Mouse (Mus musculus) urinary bladder, postnatal 25 days (tissue): ENCODE measurements at regions not wholly inside any gene's neighbourhood (a gene's known extent, or its start where the extent isn't known, plus 50 kb on each side); places are given as distances from the start of the nearest gene placed in this dataset.

Experiments
- DNase-seq: peaks from one replicate; pipeline ENCODE4 v3.0.0; 2022; ENCODE audit warnings: low spot score

DNA sequence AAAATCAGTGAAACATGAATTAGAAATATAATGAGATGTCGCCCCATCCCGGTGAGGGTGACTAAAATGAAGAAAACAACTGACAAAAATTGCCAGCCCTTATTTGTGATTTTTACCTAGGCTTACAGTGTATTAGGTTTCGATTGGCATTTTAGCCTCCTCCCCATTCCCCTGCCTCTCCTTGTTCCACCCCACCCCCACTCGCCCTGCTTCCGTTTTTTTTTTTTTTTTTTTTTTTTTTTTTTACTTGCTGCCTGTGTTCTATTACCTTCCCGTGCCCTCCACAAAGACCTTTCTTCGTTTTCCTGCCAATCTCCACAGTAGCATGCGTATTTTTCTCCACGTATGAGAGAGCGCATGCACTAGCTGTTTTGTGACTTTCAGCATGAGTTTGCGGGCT lies 435.3 kb upstream of the Gm10131 start:
- no peak for DNase-seq

DNA sequence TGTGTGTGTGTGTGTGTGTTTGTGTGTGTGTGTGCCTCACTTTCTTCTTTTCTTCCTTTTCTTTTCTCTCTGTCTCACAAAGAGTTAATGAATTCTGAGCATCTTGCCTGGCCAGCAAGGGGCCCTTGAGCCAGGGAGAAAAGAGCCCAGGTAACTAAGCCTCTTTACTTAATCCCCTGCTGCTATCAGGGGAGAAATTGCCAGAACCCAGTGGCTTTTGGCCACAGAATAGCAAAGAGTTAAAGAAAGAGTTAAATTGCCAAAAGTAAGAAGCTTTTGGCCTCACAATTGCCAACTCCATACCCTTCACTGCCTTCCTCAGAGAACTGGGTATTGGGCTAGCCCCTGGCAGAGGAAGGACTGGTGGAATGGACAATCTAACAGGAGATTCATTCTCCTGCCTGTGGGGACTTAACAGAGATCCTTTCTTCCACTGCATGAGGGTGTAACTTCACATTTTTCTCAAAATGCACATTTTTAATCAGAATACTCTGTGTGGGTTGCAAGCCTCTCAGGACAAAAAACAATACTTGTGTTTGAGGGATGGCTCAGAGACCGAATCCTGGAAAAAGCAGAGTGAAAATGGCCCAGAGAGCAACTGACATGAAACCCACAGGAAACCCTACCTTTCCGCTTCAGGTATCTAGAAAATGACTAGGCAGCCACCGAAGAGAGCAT lies 431.0 kb upstream of the Gm10131 start:
- DNase-seq: no peak

DNA sequence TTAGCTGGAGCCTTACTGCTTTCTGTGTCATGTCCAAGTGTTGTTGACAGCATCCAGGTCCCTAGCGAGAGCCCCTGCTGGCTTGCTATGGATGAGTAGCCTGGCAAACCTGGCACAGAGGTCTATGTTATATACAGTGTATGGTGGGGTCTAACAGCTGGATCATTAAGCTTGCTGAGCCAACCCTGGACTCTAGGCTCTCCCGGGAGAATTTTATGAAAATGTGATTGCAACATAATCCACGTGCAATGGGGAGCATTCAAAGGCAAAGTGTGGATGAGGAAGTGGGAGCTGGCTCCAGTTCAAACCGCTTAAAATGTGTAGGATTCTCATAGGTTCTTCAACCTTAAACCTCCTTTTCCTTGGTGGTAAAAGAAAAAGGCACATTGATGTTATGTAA lies 427.7 kb upstream of the Gm10131 start:
- DNase-seq: no peak

GRCm38 (mm10) chr8:34535434-34535833 lies 423.9 kb upstream of the Gm10131 start:
- DNase-seq: no peak

DNA sequence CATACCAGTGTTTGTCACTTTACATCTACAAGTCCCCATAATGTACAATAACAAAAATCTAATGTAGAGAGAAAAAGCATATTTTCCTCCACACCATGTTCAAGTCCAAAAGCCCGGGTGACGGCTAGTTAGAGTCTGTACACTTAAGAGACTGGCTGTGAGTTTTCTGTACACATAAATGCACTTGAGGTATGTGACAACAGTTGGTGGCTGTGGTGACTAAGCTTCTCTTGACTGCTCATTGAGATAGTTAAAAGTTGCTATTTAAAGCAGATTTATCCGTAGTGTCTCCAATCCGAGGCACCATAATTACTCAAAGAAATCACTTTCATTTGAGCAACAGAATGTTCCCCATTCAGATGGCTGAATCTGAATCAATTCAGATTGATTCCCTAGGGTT lies 421.9 kb upstream of the Gm10131 start:
- DNase-seq: no peak

- DNase-seq: no peak
These were observed 419.6 kb upstream of the Gm10131 start for GRCm38 (mm10) chr8:34530896-34531679.

DNA sequence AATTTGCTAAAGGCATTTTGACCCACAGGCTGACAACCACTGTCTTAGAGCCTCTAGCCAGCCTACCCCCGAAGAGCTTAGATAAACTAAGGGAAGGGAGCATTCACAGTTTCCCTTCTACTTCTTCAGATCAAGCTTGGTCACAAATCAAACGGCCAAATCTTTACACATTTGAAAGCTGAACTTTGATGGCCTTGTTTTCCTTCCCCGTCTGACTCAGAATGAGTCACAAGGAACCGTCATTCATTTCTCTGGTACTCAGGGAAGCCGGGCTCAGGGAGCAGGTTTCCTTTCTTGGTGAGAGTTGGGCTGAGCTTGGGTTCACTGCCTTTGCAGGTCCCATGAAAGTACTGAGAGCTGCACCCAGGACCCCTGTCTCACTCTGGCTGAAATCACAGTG lies 418.5 kb upstream of the Gm10131 start:
- DNase-seq: peak; percentile 23

- no peak for DNase-seq
These were observed 417.9 kb upstream of the Gm10131 start for GRCm38 (mm10) chr8:34529452-34529851.

- DNase-seq: no peak
These were observed 416.7 kb upstream of the Gm10131 start for GRCm38 (mm10) chr8:34528213-34528612.

GRCm38 (mm10) chr8:34525231-34525630 lies 413.7 kb upstream of the Gm10131 start:
- no peak for DNase-seq

DNA sequence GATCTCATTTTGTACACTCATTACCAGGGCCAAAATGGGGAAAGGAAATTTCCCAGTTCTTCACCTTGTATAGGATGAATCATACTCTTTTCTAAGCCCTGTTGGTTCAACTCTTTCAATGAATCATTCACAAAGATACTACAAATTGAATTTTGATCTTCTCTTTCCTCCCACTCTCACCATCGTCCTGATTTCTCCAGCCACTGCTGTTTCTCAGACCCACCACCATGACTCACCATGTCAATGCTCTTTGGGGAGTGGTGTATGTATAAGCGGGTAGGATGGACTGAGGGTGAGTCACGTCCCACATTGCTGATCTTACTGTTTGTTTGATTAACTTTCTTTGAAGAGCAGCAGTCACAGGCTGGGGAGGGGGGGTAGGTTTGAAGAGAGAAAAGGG lies 412.3 kb upstream of the Gm10131 start:
- no peak for DNase-seq

DNA sequence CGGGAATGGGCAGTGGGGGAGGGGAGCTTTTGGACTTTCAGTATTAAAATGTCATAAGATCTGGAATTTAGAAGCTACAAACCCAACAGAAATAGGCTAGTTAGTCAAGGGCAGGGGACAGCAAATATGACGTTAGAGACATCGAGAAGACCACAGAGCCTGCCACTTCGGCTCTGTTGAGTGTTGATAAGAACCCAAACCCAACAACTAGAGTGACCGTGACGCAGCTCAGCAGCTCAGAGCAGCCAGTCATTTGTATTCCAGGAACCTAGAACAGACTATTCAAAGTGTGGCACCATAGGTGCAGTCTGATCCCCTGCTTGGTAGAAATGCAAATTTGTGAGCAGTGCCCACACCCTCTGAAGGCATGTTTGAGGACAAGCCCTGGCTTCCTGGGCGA lies 409.8 kb upstream of the Gm10131 start:
- no peak for DNase-seq

- DNase-seq: no peak
These were observed 409.1 kb upstream of the Gm10131 start for GRCm38 (mm10) chr8:34520664-34521063.

DNA sequence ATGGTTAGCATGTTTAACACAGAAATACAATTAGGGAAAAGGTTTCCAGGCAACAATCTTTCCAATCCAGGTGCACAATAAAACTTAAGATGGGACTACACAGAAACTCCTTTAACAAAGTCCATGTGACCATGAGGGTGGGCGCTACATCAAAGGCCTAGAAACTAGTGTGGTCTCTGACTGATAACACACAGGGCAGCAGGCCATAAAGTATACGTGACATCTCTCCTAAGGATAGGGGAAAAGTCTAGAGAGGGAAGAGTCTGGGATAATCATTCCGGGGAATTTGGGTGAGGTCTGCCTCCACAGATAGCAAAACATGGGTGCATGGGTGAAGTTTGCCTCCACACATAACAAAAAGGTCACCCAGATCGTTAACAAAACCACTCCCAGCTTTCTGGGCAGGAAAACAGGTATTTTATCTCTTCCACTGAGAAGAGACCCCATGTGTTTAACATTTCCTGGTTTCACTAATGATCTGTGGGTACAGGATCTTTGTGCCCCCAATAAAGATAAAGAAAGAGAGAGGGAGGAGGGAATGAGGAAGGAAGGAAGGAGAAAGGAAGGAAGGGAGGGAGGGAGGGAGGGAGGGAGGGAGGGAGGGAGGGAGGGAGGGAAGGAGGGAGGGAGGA lies 402.0 kb upstream of the Gm10131 start:
- no peak for DNase-seq

DNA sequence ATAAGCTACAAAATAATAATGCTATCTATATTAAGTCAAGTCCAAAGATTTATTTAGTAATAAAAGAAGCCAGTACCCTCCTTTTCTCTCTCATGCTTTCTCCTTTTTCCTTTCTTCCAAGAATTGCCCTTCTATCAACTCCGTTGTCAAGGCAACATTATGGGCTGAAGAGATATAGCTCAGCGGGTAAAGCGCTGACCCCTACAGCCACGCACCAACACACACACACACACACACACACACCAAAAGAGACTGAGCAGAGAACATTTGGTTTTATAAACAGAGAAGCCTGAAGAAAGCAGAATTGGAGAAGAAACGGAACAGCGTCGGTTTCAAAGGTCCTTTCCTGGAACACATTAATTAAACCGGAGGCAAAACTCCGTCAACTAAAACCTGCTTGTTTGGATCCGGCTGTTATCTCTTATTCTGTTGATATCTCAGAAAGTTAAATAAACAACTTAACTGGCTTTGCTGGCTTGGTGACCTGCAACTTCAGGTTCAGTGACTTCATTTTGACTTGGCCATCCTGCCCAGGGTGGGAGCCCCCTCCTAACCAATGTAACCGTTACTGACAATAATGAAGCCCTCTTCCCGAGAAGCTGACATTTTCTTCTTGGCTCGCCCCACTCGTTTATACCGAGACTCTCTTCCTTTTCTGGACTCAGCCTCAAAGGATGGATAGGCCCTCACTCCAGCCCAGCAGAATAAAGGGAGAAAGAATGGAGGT lies 394.5 kb upstream of the Gm10131 start:
- no peak for DNase-seq

DNA sequence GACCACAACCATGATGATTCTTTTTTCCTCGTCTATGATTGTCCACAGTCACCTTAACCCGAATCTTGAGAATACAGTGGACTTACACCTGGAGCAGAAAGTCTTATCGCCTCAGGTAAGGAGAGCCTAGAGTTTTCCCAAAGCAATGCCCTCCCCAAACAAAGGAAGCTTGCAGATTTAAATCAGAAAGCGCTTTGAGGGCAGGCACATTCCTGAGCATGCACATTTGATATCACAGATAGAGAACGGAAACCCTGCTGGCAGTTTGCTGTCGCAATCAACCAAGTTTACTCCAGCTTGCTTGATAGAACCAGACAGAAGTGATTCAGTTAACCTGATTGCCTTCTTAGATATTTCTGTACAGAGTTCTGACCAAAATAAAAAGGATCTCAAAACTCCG lies 393.6 kb upstream of the Gm10131 start:
- no peak for DNase-seq

DNA sequence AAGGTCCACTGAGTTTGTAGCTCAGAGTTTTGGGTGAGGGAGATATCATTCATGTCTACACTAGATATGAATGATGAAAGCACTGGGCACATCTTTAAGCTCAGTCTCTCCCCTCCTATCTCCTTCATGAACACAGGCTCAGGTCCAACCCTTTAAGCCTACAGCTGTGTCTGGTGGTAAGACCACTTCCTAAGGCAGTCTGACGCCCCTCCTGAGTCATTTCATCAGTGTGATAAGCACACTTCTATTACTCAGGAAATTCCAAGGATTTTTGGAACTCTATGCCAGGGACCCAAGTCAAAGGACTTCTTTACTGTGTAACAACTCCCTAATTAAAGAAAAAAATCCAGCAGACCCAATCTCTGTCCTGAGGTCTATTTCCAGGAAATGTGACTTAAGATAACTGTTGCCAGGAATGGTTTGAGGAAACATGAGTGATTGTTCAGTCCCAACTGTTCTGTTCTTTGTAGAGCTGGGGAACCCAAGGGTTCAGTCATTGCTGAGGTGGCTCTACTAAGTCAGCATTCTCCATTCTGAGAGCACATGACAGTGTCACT lies 391.1 kb upstream of the Gm10131 start:
- no peak for DNase-seq

- DNase-seq: no peak
These were observed 387.7 kb upstream of the Gm10131 start for GRCm38 (mm10) chr8:34499196-34499595.

GRCm38 (mm10) chr8:34496751-34497150 lies 385.2 kb upstream of the Gm10131 start:
- no peak for DNase-seq

DNA sequence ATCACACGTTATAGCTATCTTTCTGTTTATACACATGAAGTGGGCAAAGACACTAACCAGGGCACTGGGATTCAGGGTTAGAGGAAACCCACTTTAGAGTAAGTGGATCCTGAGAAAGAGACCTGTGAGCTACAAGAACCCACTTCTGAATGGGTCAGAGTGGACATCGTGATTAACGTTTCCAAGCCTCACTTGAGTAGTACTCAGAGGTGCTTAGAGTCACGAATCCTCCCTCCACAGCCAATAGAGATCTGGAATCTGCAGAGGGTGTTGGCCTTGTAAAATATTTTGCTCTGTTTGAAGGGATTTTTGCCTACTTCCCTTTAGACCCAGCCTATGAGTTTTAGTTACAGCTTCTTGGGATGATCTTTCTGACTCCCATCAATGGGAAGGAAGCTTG lies 384.4 kb upstream of the Gm10131 start:
- no peak for DNase-seq

DNA sequence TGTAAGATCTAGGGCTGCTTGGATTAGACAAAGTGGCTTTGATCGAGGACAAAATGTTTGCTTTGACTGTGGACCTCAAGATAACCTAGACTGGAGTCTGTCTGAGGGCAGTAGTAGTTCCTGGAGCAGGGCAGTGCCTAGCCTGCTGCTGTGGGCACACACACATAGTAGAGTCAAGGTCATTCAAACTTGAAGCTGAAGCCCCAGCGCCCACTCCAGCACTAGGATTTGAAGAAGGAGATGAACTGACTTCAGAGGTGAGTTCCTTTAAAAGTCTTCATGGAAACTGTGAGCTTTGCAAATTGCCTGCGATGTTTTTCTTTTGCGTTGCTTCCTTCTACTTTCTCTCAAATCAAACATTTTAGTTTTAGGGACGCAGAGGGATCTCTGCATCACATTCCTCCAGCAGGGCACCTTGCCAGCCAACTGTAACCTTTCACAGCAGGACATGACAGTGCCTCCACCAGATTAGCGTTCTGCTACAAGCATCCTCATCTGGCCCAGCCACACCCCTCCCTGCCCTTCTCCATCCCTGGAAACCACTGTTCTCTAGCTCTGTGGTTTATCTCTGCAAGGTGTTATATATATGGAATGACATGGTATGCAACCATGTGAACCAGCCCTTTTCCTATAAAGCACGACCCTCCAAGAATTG lies 377.3 kb upstream of the Gm10131 start:
- no peak for DNase-seq
